Mouse (Mus musculus) inflammation-experienced regulatory T-cells, adult 6 months (primary cell): ENCODE results near the gene Nck1. TPM values are rescaled to one million over a fixed set of nuclear protein-coding genes. Genes with fewer than 3 reads are reported as not detected.

Experiments used
- ATAC-seq: one replicate; pipeline ENCODE4 v1.8.0; 2017
- polyA plus RNA-seq, 3 experiments: library from polyadenylated mRNA; unstranded; fragments of 100-300 nt; shearing (Covaris generic); gene quantifications; one replicate each; pipeline ENCODE4 v1.2.1; 2017

Gene Nck1
- 10 to 100 TPM; 72.0 to 99.7 (median 81.6) TPM for polyA plus RNA-seq

DNA sequence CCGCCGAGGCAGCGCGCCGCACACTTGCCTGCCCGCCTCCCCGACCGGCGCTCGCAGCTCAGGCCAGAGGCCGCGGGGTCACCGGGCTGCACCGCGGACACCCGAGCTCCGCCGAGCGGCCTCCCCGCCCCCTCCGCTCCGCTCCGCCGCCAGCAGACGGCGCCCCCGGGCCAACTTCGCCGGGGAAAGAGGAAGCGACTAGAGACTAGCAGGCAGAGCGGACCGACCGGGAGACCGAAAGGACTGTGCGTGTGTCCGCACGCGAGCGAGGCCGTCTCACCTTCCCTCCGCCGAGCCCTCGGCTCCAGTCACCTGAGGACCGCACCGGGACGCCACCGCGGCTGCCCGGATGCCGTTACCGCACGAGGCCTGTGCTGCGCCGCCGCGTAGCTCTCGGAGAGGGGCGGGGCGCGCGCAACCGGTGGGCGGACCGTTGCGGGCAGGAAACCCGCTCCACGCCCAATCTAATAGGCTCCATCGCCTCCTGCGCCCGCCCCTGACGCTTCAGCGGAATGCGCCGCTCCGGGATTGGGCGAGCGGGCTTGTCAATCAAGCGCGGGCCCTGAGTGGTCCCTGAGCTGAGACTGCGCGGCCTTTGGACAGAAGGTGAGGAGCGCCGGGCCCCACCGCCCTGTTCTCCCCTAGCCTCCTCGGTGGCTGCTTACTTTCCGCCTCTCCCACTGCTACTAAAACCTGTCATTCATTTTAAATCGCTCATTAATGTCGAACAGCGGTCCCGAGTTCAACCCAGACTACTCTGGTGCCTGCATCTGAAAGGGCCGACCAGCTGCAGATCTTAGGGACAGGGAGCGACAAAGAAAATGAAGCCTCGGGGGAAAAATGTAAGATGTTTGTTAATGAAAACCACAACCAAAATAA lies at the start of gene Nck1:
Nck1 (minus strand) TSS at position 420 of the 879 bp plus-strand sequence.
- ATAC-seq: peak; percentile 93

DNA sequence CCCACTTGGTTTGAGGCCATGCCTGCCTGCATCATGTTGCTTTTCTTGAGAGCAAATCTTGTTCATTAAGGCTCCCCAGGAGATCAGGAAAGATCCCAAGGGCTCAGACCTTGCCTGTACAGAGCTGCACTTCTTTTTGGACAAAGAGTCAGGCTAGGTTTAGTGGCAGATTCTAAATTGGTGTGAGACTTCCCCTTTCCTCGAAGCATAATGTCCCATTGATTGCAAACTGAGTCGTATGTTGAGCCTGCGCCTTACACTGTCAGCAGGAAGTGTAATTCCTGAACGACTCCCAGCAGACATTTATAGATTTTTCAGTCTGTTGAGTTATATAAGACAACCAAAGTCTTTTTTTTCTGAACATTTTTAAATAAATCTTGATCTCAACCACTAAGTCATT lies 44.5 kb upstream of the Nck1 start:
- no peak for ATAC-seq

DNA sequence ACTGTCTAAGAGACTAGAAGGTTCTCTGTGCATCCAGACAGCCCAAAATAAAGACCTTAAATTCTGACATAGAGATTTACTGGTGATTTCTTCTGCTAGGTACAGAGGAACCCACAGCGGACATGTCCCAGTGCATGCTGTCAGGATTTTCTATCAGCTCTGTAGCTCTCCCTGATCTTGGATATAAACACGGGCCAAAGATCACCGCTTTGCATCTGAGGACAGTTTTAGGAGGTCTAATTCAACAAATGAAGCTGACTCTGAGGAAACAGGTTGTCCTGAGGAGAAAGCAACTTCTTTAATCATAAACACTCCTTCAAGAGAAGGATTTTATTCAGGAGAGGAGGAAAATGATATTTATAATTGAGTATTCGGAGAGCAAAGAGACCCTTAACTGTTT lies 38.1 kb upstream of the Nck1 start:
- ATAC-seq: no peak

DNA sequence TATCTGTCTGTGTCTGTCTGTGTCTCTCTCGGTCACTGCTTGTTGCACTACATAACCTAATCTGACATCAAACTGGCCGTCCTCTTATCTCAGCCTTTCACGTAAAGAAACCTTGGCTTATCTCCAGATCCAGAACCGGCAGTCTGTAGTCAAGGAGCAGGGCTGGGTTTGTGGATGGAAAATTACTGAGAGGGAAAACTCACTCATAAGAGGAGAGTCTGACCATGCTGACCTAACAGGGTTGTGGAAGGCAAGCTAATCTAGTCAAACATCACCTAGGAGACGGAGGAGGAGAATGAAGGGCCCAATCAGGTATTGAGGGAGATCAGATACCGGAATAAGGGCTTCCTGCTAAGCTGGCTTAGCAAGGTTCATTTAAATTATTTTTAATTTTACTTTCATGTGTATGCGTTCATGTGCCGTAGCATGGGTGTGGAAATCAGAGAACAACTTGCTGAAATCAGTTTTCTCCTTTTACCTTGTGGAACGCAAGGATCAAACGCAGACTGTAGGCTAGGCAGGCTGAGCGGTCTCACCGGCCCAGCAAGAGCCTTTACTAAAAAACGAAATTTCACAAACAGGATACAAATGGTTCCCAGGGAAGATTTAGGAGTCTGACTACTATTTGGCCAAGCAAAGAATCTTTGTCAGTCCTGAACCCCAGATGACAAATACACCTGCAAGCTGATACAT lies 37.1 kb upstream of the Nck1 start:
- no peak for ATAC-seq

DNA sequence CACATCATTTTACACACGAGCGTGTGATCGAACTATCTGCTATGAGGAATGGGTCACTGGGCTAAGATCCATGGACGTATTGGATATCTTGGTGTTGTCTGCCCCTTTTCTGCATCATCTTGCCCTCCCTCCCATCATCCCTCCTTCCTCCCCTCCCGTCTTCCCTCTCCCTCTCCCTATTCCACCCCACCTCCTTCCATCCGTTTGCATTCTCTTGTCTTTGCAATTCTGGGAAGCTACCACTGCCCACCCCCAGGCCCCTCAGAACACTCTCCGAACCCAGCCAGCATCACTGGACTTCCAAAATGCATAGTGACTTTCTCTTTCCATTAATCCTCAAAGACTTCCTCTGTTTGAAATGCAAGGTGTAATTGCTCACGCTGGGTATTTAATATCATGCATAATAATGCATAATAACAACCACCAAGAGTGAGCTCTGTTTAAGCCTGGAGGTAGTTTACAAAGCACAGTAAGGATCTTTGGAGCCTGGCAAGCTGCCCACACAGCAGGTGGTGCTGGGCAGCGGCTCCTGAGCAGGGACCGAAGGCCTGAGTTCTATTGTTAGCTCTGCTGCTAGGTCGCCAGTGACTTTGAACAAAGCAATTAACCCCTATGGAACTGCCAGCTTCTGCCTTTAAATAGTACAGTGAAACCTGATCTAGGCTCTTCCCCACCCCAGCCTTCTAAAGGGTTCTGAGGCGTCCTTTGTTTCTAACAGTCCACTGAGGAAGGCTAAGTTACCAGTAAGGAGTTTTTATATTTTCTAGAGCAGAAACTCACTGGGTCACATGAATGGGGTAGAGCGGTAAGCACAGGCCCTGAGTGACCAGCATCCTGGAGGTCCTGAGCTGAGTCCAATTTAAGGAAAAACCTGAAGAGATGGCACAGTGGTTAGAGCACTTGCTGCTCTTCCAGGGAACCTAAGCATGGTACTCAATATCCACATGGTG lies 35.9 kb upstream of the Nck1 start:
- no peak for ATAC-seq

GRCm38 (mm10) chr9:100580196-100580740 lies 34.3 kb upstream of the Nck1 start:
- ATAC-seq: no peak

DNA sequence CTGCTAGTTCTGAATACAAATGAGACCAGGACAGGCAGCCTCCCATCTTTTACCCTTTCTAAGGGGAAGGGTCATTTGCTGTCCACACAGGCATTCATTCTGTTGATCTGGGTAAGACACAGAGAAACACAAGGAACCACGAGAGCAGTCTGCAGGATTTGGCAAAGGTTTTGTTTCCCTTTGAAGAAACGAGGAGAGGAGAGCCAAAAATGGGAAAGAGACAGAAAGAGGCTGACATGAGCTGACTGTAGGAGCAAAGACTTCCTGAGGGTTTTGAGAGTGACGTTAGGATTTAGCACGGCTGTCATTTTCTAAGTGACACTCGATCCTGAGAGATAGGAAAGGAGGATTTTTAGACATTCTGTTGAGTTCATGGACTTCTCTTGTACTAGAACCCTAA lies 28.0 kb upstream of the Nck1 start:
- no peak for ATAC-seq

GRCm38 (mm10) chr9:100573300-100573699 lies 27.4 kb upstream of the Nck1 start:
- ATAC-seq: no peak

- ATAC-seq: no peak
Measured at GRCm38 (mm10) chr9:100571511-100571910, 25.6 kb upstream of the Nck1 start.

GRCm38 (mm10) chr9:100570626-100571233 lies 24.8 kb upstream of the Nck1 start, which contains the start of gene Slc35g2:
Gene Slc35g2, minus strand, starts transcription at chr9:100571090.
- ATAC-seq: no peak

- peak; percentile 28 for ATAC-seq
Measured at GRCm38 (mm10) chr9:100569798-100570625, 24.1 kb upstream of the Nck1 start.

DNA sequence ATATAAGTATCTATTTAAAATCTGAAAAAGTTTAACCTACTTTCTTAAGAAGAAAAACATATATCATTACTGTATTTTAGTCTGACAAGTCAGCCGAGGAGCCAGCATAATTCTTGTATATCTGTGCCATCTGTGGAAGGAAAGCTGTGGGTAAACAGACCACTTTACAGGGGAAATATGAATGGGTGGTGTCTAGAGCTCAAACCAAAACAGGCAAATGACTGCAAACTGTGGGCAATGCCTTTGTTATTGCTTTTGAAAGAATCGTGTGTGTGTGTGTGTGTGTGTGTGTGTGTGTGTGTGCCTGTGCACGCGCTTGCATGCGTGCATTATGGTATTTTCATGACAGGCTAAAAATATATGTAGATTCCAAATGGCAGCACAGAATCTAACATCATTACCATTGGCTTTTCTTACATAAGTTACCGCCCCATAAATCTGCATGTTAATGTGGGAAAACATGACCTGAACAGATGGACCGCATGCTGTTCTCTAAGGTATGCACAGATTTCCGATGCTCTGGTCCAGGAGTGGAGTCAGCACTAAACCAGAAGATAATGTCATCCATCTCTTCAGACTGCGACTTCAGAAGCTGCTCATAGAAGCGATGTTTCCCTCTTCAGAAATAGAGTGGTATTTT lies 14.4 kb upstream of the Nck1 start:
- ATAC-seq: no peak

GRCm38 (mm10) chr9:100558991-100559390 lies 13.1 kb upstream of the Nck1 start:
- no peak for ATAC-seq

DNA sequence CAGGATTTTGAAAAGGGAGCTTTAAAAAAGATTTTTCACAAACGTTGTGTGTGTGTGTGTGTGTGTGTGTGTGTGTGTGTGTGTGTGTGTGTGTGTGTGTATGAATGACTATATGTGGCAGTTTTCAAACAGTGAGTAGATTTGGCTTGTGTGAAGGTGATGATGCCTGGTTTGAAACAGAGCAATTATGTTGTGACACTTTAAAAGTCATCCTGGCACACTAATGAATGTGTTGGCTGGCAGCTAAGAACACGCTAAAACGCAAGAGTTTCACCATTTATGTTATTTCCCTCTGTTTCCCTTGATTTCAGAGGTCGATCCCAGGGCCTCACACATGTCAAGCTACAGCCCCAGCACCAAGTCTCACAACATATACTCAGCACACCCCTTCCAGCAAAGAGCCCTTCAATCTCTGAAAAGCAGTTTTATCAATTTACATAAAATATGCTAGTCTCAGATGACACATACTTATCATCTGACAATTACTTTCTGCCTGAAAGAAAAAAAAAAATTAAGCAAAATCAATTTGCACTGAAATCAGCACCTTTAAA lies 12.2 kb upstream of the Nck1 start:
- no peak for ATAC-seq

GRCm38 (mm10) chr9:100555686-100556085 lies 9.8 kb upstream of the Nck1 start:
- no peak for ATAC-seq

- ATAC-seq: no peak
Measured at GRCm38 (mm10) chr9:100548313-100548712, 2.4 kb upstream of the Nck1 start.

- peak; percentile 25 for ATAC-seq
Measured at GRCm38 (mm10) chr9:100546594-100546910, 618 bp upstream of the Nck1 start.

GRCm38 (mm10) chr9:100544948-100545714 lies 803 bp downstream of the Nck1 start:
- ATAC-seq: peak; percentile 27

GRCm38 (mm10) chr9:100535618-100536262 lies 10.2 kb downstream of the Nck1 start:
- ATAC-seq: no peak
